Mouse (Mus musculus): ENCODE measurements around the gene Rexo2.

DNA sequence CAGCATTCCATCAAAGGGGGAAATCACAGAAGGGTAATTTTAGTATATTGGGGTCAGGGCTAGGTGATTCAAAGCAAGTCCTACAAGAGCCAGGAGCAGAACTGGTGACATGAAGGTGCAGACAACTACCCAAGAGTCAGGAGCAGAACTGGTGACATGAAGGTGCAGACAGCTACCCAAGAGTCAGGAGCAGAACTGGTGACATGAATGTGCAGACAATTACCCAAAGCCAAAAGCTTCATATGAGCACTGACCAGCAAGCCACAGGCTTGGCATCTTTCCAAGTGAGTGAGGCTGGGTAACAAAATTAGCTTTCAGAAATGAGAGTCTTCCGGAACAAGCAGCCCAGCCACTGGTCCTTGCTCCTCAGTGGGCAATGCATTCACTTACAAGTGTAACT, 34.9 kb upstream of the Rexo2 start:
- TF ChIP-seq TAL1 (IDR thresholded peaks at IDR 0.05; ENCODE audit: low read length) (no peak), GATA1 (IDR thresholded peaks at IDR 0.05; ENCODE audit: low read length) (no peak)
